Mouse (Mus musculus) brain, embryonic 14.5 days (tissue): ENCODE measurements around the gene Flvcr1.

Experiments
- CTCF ChIP-seq: fragments of 200-500 bp; IDR thresholded peaks from 2 replicates; pipeline ENCODE4 v1.5.1; 2012; ENCODE audit warnings: inconsistent platforms, mild to moderate bottlenecking, moderate library complexity, borderline replicate concordance; ENCODE audit not compliant: insufficient read depth, insufficient read length; ENCODE audit errors: extremely low read depth
- POLR2A ChIP-seq: fragments of 200-500 bp; IDR thresholded peaks from 2 replicates; pipeline ENCODE4 v1.6.1; 2012; ENCODE audit warnings: mild to moderate bottlenecking, inconsistent platforms, borderline replicate concordance; ENCODE audit not compliant: poor library complexity, insufficient read depth, insufficient read length, severe bottlenecking; ENCODE audit errors: extremely low read depth

DNA sequence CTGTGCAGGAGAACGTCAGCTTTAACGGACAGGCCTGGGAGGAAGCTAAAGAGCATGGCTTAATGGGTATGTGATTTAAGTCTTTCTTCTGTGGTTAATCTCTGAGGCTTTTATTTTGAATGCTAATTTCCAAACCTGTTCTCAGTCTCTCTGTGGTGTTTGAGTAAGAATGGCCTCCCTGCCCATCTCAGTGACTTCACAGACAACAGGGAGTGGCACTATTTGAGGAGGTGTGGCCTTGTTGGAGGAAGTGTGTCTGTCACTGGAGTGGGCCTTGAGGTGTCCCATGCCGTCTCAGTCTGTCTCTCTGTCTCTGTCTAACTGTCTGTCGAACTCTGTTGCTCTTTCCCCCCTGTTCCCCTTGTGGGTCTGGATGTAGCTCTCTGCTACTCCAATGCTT, 39.2 kb upstream of the Flvcr1 start:
- TF ChIP-seq POLR2A (no peak), CTCF (no peak)
